Mouse (Mus musculus) ZHBTc4 (cell line): ENCODE data around the gene Pank3.
"Not testable (repeated sequence)": the region's sequence is repeated elsewhere in the genome, so short reads cannot be mapped to it uniquely, and the experiment has no call there.

Source experiments
- DNase-seq: peaks from one replicate; pipeline ENCODE4 v3.0.0-alpha.2; 2011; ENCODE audit warnings: low read depth, low spot score

Pank3 gene

DNA sequence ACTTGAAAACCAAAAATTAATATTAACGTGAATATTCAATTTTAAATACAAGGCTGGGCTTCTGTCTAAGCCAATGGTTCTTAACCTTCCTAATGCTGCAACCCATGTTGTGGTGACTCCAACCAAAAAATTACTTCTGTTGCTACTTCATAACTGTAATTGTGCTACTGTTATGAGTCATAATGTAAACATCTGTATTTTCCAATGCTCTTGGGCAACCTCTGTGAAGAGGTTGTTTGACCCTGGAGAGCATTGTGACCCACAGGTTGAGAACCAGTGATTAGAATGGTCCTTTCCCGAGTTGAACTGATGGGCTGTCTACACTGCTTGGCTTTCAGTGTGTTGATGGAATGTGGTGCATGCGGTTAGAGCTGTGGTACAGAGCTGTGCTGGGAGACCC lies 7.2 kb downstream of the Pank3 start:
- no peak for DNase-seq

DNA sequence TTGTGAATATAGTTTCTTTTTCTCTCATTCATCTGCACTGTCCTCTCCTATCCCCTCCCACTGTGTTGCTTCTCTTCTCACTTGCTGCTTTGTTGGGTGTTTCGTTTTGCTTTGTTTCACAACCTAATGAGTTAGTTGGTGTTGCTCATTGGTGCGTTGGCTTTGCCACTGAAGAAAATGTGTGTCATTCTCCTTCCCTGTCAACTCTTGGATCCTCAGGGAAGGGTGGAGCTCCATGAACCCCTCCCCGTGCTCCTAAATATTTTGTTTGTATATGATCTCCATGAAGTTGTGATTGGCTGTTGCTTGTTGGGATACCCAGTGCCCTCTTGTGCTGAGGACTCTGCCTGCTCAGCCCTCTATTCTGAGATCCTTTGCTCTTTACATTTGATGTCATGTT lies 11.1 kb downstream of the Pank3 start:
- DNase-seq: no peak

DNA sequence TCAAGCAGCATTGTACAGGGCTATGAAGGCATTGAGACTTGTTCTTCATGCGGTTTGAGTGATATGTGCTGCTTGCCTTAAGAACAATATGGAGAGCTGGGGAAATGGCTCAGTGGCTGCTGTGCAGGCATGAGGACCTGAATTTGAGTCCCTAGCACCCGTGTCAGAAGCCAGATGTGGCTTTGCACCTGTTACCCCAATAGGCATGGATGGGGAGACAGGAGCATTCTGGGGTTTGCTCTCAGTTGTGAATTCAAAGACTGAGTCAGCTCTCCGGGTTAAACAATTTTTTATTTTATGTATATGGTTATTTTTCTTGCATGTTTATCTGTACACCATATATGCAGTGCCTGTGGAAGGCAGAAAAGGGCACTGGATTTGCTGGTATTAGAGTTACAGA lies 13.2 kb downstream of the Pank3 start:
- DNase-seq: no peak

DNA sequence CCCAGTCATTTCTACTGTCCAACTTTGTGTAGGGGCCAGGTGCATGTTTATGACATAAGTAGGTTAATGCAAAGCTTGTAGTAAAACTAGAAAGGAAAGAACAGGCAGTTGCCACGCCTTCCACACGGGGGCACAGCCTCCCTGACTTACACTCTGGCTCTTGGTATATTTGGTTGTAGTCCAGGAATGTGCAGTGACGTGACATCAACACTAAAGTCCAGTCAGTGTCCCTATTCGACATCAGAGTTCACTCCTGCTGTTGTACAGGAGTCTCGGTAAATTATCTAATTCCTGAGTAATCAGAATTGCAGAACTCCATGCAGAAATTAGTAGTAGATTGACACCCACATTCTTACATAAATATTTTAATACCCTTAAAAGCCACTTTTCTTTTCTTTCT lies 13.8 kb downstream of the Pank3 start:
- peak; percentile 23 for DNase-seq

DNA sequence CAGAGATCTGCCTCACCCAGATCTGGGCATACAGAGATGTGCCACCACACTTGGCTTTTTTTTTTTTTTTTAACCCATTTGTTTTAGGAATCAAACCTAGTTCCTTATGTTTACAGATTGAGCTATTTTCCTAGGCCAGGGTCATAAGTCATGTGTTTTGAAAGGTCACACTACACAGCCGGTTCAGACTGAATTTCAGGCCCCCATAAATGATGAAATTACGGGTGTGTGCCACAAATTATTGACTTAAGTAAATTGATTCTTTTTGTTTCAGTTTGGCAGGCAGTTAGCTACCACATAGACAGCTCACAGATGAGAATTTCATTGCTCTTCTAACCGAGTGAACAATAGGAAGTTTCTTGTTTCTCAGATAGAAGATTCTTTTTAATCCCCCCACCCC lies 14.7 kb downstream of the Pank3 start:
- DNase-seq: no peak

DNA sequence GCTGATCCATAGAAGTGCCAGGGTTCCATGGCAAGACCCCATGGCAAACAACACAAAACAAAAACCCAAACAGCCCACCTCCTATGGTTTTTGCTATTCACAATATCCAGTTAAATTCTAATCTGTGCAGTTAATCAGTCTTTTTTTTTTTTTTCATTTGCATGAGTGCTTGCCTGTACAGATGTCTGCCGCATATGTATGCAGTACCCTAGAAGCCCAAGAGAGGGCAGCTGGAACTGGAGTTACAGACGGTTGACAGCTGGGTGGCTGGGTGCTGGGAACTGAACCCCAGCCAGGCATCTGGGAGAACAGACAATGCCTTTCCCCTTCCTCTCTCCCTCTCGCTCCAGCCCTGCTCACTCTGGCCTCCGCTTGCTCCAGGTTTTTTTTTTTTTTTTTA lies 15.3 kb downstream of the Pank3 start:
- DNase-seq: peak; percentile 63

DNA sequence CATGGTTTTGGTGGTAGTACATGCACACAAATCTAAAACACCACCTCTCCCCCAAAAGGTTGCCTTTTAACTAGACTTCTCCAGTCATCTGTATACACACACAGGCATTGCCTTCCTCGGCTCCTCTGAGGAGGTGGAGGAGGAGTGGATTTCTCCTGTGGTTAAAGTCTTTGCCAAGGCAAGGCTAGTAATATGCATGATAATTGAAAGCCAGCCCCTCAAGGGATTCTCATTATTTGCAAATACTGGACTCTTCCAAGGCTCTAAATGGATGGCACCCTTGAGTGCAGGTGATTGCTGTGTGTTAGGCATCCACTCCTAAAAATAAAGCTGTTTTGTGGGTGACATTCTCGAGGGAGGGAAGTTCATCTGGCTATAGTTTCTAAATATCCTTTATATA lies 19.2 kb downstream of the Pank3 start:
- peak; percentile 46 for DNase-seq

DNA sequence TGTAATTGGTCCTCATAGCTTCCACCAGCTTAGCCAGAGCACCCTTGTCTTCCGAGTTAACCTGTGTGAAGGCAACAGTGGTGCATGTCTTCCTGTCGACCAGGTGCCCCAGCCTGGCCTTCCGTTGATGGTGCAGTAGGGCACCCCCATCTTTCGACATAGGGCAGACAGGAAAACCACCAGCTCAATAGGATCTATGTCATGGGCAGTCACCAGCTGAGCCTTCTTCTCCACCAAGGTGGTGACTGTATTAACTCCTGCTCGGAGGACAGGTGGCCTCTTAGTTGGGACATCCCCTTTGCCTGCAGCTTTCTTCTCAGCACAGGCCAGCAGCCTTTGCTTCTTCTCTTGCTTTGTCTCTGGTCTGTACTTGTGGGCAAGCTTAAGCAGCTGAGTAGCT lies 23.5 kb downstream of the Pank3 start:
- DNase-seq: not testable (repeated sequence)

DNA sequence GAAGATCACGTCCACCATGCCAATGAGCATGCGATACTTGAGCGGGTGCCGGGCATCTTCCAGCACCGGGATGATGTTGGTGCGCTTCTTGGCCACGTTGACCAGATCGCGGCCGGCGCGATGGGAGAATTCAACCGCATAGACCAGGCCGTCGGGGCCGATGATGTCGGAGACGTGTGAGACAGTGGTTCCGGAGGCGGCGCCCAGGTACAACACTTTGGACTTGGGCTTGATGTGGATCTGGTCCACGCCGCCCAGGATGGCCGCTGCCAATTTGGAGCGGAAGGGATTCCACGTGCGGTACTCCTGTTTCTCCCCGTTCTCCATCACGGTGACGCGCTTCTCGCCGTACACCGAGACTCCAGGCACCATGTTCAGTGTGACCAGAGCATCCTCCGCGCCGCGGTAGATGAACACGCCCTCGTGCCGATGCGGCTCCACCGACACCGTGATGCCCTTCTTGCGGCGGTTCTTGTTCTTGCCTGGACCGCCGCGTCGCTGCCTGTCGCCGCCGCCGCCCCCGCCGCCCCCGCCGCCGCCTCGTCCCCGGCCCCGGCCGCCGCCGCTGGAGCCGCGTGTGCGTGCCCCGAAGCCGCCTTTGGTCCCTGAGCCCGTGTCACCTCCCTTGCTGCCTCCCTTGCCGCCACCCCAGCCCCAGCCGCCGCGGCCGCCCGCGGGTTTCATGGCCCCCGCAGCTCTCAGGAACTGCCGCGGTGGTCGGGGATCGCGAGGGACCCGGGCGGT lies 28.6 kb downstream of the Pank3 start:
- peak; percentile 37 for DNase-seq

DNA sequence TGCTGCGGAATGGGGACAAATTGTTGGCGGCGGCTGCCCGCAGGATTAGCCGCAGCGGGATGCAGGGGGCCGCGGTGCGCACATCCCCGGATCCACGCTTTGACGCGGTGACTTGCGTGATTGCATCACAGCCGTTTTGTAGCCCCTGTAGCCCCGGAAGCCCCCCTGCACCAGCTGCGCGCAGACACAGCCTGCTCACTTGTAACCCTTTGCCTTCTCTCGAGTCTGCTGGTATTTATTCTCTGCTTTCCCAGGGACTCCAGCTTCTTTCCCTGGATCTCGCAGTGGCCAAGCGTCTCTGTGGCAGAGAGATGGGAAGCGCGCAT lies 29.2 kb downstream of the Pank3 start:
- DNase-seq: no peak

DNA sequence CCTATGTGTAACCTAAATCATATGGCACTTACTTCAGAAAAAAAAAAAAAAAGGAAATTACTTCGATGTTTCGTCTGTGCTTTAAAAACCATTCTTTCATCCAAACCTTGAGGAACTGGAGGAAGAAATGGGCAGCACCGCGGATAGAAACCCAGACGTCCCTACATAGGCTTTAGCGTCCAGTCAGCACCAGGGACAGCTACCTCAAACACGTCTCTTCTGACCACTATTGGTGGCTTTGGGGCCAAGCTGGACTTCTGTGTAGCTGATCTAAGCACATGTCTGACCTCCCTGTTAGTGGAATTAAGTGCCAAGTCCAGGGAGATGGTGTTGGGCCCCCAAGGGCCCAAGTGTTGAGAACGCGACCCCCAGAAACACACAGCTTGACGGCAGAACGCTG lies 29.6 kb downstream of the Pank3 start, which contains the start of gene Fbll1:
TSS of gene Fbll1 (minus strand) at position 11 of the 400 bp plus-strand sequence.
- DNase-seq: peak; percentile 78

DNA sequence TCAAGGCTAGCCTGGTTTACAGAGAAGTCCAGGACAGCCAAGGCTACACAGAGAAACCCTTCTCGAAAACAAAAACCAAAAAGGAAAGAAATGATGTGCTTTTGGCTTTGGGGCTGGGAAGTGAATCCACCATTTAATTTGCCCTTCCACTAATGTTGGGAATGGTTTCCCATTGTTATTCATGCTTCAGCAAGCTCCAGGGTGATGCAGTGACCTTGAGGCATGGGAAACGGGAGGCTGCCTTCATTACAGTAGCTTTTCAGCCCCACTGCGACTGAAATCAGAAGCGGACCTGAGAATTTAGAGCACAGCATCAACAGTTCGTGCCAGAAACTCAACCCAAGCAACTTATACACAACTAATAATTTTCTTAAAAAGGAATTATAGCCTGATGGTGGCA lies 32.0 kb downstream of the Pank3 start:
- DNase-seq: peak; percentile 58

DNA sequence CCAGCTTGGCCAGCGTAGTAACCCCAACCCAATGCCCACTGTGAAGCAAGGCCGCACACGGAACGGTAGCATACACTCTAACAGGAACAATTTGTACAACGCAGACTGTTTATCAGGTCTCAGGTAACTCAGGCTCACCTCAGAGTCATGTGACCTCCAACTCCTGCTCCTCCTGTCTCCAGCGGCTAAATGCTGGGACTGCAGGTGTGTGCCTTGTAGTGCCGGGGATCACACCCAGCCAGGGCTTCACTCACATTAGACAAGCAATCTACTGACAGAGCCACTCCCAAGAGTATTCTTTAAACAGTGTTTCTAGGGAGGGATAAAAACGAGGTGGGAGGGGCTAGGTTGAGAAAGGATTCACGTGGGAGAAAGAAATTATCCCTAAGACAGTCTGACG lies 42.2 kb downstream of the Pank3 start:
- DNase-seq: peak; percentile 81

DNA sequence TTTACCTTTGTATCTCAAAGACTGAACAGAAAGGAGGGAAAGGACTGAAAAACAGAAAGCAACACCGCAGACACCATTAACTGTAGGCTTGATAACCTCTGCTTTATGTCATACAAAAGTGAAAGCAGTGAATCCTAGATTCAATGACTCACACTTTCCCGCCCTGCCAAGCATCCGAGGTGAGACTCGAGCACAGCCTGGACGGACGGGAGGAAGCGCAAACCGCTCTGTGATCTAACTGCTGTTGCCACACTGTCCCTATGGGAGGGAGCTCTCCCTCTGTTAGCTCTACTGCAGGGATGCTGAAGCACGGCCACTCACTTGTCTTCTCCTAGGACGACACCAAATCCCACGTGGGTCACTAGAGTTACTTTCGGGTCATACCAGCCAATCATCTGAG lies 47.0 kb downstream of the Pank3 start:
- no peak for DNase-seq

DNA sequence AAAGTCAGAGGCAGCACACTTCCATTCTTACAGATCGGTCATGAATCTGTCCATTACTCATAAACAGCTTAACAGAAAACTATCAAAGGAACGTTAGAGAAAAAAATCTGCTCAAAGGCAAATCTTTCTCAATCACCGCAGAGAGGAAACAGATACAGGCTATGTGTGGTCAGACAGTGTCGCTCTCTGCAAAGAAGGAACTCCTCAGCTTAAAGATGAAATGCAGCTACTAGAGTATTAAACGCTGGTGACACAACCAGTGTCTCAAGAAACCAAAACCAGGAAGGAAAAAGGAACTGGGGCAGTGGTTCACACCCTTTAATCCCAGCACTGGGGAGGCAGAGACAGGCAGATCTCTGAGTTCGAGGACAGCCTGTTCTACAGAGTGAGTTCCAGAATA lies 58.4 kb downstream of the Pank3 start:
- DNase-seq: no peak

DNA sequence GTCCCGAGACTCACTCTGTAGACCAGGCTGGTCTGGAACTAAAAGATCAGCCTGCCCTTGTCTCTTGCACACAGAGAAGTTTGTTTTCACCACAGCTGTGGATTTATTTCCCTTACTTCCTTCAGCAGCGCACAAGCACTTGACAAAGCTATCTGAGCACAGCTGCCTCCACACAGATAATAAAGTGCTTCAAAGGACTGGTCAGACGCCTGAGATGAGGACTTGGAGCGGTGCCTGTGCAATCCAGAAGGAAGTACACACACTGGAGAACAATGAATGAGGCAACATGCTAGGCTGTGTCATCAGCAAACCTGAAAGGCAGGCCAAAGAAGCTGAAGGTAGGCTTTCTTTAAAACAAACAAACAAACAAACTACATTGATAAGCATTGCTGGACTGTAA lies 62.9 kb downstream of the Pank3 start:
- DNase-seq: no peak

DNA sequence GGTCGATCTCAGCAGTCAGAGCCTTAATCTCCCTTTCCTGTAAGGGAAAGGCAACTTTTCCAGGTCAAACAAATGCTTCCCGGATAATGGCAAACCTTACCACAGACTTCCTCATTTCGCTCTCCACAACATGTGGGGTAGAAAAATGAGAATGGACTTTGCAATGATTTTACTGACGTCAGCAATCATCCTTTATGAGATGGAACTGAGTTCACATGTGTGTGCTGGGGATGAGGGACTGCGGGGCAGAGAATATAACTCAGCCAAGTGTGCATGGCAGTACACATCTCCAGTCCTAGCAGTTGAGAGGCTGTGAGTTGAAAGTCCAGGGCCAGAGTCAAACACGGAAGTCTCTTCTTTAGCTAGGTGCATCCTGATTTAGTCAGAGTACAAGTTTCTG lies 64.0 kb downstream of the Pank3 start:
- DNase-seq: no peak

DNA sequence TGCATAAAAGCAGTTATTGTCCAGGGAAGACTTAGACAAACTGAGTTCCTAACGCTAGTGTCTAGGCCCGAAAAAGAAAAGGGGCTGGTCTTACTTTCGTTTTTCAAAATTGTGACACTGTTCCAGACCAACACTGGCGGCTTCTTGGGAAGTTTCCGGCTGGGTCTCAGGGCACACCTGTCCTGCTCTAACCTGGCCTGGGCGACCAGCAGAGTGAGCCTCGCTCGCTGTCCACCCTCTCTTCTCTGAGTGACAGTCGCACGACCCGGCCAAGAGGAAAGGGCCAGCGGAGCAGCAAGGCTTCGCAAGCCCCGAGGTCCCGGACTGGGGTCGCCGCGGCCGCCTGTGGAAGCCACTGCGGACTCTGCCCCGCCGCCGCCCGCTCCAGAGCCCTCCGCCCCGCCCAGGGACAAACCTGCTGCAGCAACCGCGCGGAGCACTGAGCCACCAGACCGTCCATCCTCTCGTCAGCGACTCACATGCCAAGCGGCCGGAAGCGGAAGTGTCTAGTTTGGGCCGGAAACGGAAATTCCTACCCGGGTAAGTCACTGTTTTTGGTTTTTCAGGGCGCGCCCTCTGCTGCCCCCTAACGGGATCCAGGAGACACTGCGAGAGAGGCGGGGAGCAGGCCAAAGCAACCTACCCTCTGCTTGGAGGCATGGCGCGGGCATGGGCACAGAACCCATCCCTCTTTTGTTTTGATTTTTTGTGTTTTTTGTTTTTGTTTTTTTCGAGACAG lies 64.9 kb downstream of the Pank3 start, which contains the start of gene Rars:
TSS of gene Rars (minus strand) at position 485 of the 739 bp plus-strand sequence.
- peak; percentile 97 for DNase-seq

DNA sequence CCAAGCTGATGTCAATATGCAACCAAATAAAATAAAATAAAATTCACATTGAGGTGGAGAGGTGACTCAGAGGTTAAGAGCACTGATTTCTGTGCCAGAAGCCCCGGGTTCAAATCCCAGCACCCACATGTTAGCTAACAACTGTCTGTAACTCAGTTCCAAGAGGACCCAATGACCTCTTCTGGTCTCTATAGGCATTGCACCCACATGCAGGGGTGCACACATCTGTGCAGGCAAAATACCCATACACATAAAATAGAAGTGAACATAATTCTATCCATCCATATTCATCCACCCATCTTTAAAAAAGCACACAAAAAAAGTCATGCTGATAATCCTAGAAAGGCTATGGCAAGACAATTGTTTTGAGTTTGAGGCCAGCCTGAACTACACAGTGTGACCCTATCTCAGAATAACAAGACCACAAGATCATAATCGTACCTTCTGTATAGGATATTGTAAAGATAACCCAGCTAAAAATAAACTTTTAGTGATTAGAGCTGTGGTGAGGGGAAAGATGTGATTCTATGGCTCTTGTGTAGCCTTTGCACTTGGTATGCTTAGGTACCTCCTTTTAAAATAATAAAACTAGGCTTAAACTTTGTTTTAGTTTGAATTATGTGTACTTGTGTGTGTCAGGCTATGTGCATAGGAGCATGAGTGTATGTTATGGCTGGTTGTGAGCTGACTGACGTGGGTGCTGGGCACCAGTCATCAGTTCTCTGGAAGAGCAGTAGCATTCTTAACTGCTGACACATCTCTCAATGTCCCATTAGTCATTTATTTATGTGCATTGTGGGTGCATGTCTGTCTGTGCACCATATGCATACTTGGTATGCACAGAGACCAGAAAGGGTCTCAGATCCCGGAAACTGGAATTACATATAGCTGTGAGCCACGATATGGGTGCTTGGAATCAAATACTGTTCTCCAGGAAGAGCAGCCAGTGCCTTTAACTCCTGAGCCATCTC lies 68.2 kb downstream of the Pank3 start:
- DNase-seq: no peak

DNA sequence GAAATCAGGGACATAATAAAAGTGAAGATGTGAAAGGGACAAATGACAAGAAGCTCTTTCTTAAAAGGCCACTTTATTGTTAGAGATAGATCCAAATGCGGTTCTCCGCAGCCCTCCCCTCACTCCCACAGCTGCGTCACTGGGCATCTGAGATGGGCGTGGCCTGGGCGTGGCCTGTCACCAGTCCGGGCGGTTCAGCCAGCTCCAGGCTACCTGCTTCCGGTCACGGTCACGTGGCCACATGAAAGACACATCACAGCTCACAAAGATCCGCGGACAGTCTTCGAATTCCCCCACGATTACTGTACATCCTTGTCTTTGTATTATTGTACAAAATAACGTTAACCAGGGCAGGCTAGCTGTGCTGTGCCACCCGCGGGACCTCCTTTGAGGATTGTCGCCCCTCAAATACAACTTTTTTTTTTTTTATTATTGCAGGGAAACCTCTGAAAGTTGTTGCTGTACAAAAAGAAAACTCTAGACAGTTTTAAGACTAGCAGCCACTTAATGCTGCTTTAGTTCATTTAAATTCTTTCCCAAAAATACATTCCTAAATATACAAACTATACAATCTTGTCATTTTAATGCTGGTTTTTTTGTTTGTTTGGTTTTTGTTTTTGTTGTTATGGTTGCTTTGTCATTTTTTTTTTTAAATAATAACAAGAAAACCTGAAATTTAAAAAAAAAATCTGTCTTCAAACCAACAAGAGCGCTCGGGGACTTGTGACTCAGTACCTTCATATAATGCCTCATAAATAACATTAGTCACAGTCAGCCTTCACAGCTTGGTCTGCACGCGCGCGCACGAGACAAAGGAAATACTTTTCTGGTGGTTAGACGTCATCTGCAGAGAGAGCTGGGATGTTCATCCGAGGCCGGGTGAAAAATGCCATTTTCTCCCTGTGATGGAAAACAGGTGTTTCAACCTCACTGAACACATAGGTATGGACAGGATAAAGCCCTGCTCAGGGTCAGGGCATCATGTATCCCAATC lies 69.4 kb downstream of the Pank3 start:
- DNase-seq: peak; percentile 90

DNA sequence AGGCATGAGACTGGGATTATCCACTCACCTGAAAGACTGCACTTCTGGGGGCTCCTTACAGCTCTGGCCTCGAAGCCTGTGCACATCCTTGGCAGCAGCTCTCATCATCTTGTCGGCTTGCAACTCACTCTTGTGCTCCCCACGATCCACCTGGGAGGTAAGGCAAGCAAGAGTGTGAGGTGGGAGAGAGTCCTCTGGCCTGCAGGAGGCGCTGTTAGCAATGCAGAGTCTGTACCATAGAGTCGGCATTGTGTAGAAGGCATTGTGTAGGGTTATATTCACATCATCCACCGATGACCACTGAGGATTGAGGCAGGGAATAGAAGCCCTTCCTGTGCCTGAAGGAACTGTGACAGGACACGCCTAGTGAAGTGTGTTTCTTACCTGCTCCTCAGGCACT lies 71.0 kb downstream of the Pank3 start:
- DNase-seq: peak; percentile 91
